Mouse (Mus musculus): ENCODE measurements at regions not wholly inside any gene's neighbourhood (a gene's known extent, or its start where the extent isn't known, plus 50 kb on each side); places are given as distances from the start of the nearest gene placed in this dataset.
"Not testable (repeated sequence)": the region's sequence is repeated elsewhere in the genome, so short reads cannot be mapped to it uniquely, and the experiment has no call there.

- DNase-seq: no peak
- intact Hi-C loops (cut with DNase I): no loop called here
These were observed 192.7 kb downstream of the Unc5cl start for GRCm38 (mm10) chr17:48647431-48647830.

- no peak for DNase-seq
- intact Hi-C loops (cut with DNase I): no loop called here
These were observed 195.9 kb downstream of the Unc5cl start for GRCm38 (mm10) chr17:48650556-48650955.

- intact Hi-C loops (cut with DNase I): no loop called here
- no peak for DNase-seq
These were observed 218.0 kb downstream of the Unc5cl start for GRCm38 (mm10) chr17:48672749-48673148.

GRCm38 (mm10) chr17:48678216-48678832, 223.6 kb downstream of the Unc5cl start:
- intact Hi-C loops (cut with DNase I): no loop called here
- DNase-seq: no peak

GRCm38 (mm10) chr17:48680331-48680730, 225.6 kb downstream of the Unc5cl start:
- intact Hi-C loops (cut with DNase I): no loop called here
- DNase-seq: no peak

- DNase-seq: no peak
- intact Hi-C loops (cut with DNase I): no loop called here
These were observed 234.2 kb downstream of the Unc5cl start for GRCm38 (mm10) chr17:48688944-48689343.

GRCm38 (mm10) chr17:48698456-48698855, 233.7 kb upstream of the Lrfn2 start:
- DNase-seq: no peak
- intact Hi-C loops (cut with DNase I): no loop called here

GRCm38 (mm10) chr17:48700591-48700990, 231.6 kb upstream of the Lrfn2 start:
- no peak for DNase-seq
- intact Hi-C loops (cut with DNase I): no loop called here

GRCm38 (mm10) chr17:48720506-48720905, 211.7 kb upstream of the Lrfn2 start:
- intact Hi-C loops (cut with DNase I): no loop called here
- DNase-seq: no peak

- DNase-seq: no peak
- intact Hi-C loops (cut with DNase I): no loop called here
These were observed 208.9 kb upstream of the Lrfn2 start for GRCm38 (mm10) chr17:48723286-48723685.

GRCm38 (mm10) chr17:48724513-48725112, 207.6 kb upstream of the Lrfn2 start:
- intact Hi-C loops (cut with DNase I): no loop called here
- no peak for DNase-seq

- DNase-seq: no peak
- intact Hi-C loops (cut with DNase I): no loop called here
These were observed 205.7 kb upstream of the Lrfn2 start for GRCm38 (mm10) chr17:48726460-48726859.

GRCm38 (mm10) chr17:48733801-48734200, 198.4 kb upstream of the Lrfn2 start:
- intact Hi-C loops (cut with DNase I): no loop called here
- no peak for DNase-seq

GRCm38 (mm10) chr17:48737181-48737580, 195.0 kb upstream of the Lrfn2 start:
- intact Hi-C loops (cut with DNase I); DNase-seq: not testable (repeated sequence)

- no peak for DNase-seq
- intact Hi-C loops (cut with DNase I): no loop called here
These were observed 193.5 kb upstream of the Lrfn2 start for GRCm38 (mm10) chr17:48738708-48739107.

- intact Hi-C loops (cut with DNase I): no loop called here
- no peak for DNase-seq
These were observed 189.3 kb upstream of the Lrfn2 start for GRCm38 (mm10) chr17:48742769-48743405.

GRCm38 (mm10) chr17:48770099-48770498, 162.1 kb upstream of the Lrfn2 start:
- intact Hi-C loops (cut with DNase I): no loop called here
- DNase-seq: no peak

- intact Hi-C loops (cut with DNase I): no loop called here
- no peak for DNase-seq
These were observed 160.4 kb upstream of the Lrfn2 start for GRCm38 (mm10) chr17:48771721-48772320.

GRCm38 (mm10) chr17:48774172-48774890, 157.8 kb upstream of the Lrfn2 start:
- peak in 1 of 2 experiments; percentile 15 for DNase-seq
- intact Hi-C loops (cut with DNase I): no loop called here

GRCm38 (mm10) chr17:48775479-48775878, 156.7 kb upstream of the Lrfn2 start:
- DNase-seq: no peak
- intact Hi-C loops (cut with DNase I): no loop called here

- no peak for DNase-seq
- intact Hi-C loops (cut with DNase I): no loop called here
These were observed 155.7 kb upstream of the Lrfn2 start for GRCm38 (mm10) chr17:48776502-48776902.
